Mouse (Mus musculus) MEL (cell line): ENCODE measurements around the gene Rassf6. TPM values are rescaled to one million over a fixed set of nuclear protein-coding genes. Genes with fewer than 3 reads are reported as not detected.

ENCODE experiments used
- DNase-seq: peaks from one replicate; pipeline ENCODE4 v3.0.0; 2011; ENCODE audit warnings: low read depth, low spot score
- H3K27ac ChIP-seq: 2 replicates; pipeline ENCODE4 v1.5.1; 2012; ENCODE audit warnings: low read depth, mild to moderate bottlenecking, control low read depth, low read length, moderate library complexity; ENCODE audit not compliant: control insufficient read depth
- H3K27me3 ChIP-seq, 2 experiments: fragments of 150-350 bp in 1 of 2; sonication (generic) in 1 of 2; 2 replicates each; pipeline ENCODE4 v1.6.1; 2012; ENCODE audit warnings: low read length in 2 of 2, mild to moderate bottlenecking in 2 of 2, improper control_type of control experiment in 1 of 2, moderate library complexity in 1 of 2; ENCODE audit not compliant: insufficient read depth in 2 of 2, control insufficient read depth in 1 of 2
- H3K36me3 ChIP-seq, 2 experiments: 2 replicates each; pipeline ENCODE4 v1.6.1; 2012 to 2014; ENCODE audit warnings: low read length in 2 of 2, improper control_type of control experiment in 1 of 2, inconsistent platforms in 1 of 2, mild to moderate bottlenecking in 1 of 2; ENCODE audit not compliant: insufficient read depth in 2 of 2, control insufficient read depth in 1 of 2
- H3K4me1 ChIP-seq, 2 experiments: fragments of 150-350 bp in 1 of 2; sonication (generic) in 1 of 2; 2 replicates each; pipeline ENCODE4 v1.6.1; 2012; ENCODE audit warnings: low read length in 2 of 2, improper control_type of control experiment in 1 of 2, mild to moderate bottlenecking in 1 of 2; ENCODE audit not compliant: insufficient read depth in 2 of 2, control insufficient read depth in 1 of 2
- H3K4me3 ChIP-seq, 2 experiments: fragments of 150-350 bp in 1 of 2; sonication (generic) in 1 of 2; 2 replicates each; pipeline ENCODE4 v1.5.1; 2012; ENCODE audit warnings: low read depth in 2 of 2, low read length in 2 of 2, mild to moderate bottlenecking in 2 of 2, moderate library complexity in 2 of 2, control low read depth in 1 of 2, improper control_type of control experiment in 1 of 2; ENCODE audit not compliant: control insufficient read depth in 1 of 2, insufficient read depth in 1 of 2
- H3K79me2 ChIP-seq: 2 replicates; pipeline ENCODE4 v1.6.1; 2012; ENCODE audit warnings: mild to moderate bottlenecking, low read length, moderate library complexity; ENCODE audit not compliant: control insufficient read depth, poor library complexity, insufficient read depth
- H3K9ac ChIP-seq: 2 replicates; pipeline ENCODE4 v1.6.1; 2012; ENCODE audit warnings: low read depth, mild to moderate bottlenecking, control low read depth, low read length, moderate library complexity; ENCODE audit not compliant: control insufficient read depth, poor library complexity, severe bottlenecking
- H3K9me3 ChIP-seq: fragments of 150-350 bp; sonication (generic); replicated peaks from 2 replicates; pipeline ENCODE4 v1.6.1; 2012; ENCODE audit warnings: mild to moderate bottlenecking, low read length, improper control_type of control experiment, moderate library complexity; ENCODE audit not compliant: insufficient read depth
- BHLHE40 ChIP-seq: IDR thresholded peaks from 2 replicates; pipeline ENCODE4 v1.6.1; 2012; ENCODE audit warnings: low read depth, mild to moderate bottlenecking, inconsistent platforms, low read length, improper control_type of control experiment, borderline replicate concordance
- CTCF ChIP-seq, 3 experiments: IDR thresholded peaks in 2 of 3; conservative IDR thresholded peaks in 1 of 3; 2 replicates each; pipeline ENCODE4 v1.5.1; 2011 to 2012; ENCODE audit warnings: low read length in 3 of 3, low read depth in 2 of 3, mild to moderate bottlenecking in 2 of 3, improper control_type of control experiment in 1 of 3, inconsistent platforms in 1 of 3, mixed read lengths in 1 of 3, moderate library complexity in 1 of 3; ENCODE audit not compliant: control insufficient read depth in 1 of 3, insufficient read depth in 1 of 3, poor library complexity in 1 of 3, severe bottlenecking in 1 of 3
- ELF1 ChIP-seq: IDR thresholded peaks from 2 replicates; pipeline ENCODE4 v1.6.1; 2014; ENCODE audit warnings: low read depth, mild to moderate bottlenecking, inconsistent platforms, low read length, improper control_type of control experiment, moderate library complexity
- ETS1 ChIP-seq: IDR thresholded peaks from 2 replicates; pipeline ENCODE4 v1.6.1; 2012; ENCODE audit warnings: low read depth, mild to moderate bottlenecking, inconsistent platforms, low read length, improper control_type of control experiment, moderate library complexity
- GABPA ChIP-seq: IDR thresholded peaks from 2 replicates; pipeline ENCODE4 v1.6.1; 2012; ENCODE audit warnings: low read depth, mild to moderate bottlenecking, inconsistent platforms, low read length, improper control_type of control experiment, moderate library complexity
- GATA1 ChIP-seq: IDR thresholded peaks from 2 replicates; pipeline ENCODE4 v1.6.1; 2011; ENCODE audit warnings: low read depth, low read length, improper control_type of control experiment
- HCFC1 ChIP-seq: IDR thresholded peaks from 2 replicates; pipeline ENCODE4 v1.6.1; 2012; ENCODE audit warnings: low read depth, mild to moderate bottlenecking, inconsistent platforms, low read length, improper control_type of control experiment, moderate library complexity
- JUND ChIP-seq: IDR thresholded peaks from 2 replicates; pipeline ENCODE4 v1.6.1; 2011; ENCODE audit warnings: low read depth, mild to moderate bottlenecking, improper control_type of control experiment, low read length
- MAFK ChIP-seq: IDR thresholded peaks from 2 replicates; pipeline ENCODE4 v1.6.1; 2011; ENCODE audit warnings: low read depth, mild to moderate bottlenecking, low read length, improper control_type of control experiment, borderline replicate concordance
- MEF2A ChIP-seq: IDR thresholded peaks from 2 replicates; pipeline ENCODE4 v1.6.1; 2014; ENCODE audit warnings: low read depth, mild to moderate bottlenecking, inconsistent platforms, low read length, improper control_type of control experiment; ENCODE audit not compliant: poor library complexity, insufficient replicate concordance, severe bottlenecking; ENCODE audit errors: extremely low read depth
- NRF1 ChIP-seq: IDR thresholded peaks from 2 replicates; pipeline ENCODE4 v1.6.1; 2014; ENCODE audit warnings: low read depth, mild to moderate bottlenecking, inconsistent platforms, low read length, improper control_type of control experiment, moderate library complexity; ENCODE audit not compliant: poor library complexity, insufficient read depth, severe bottlenecking
- POLR2AphosphoS2 ChIP-seq: IDR thresholded peaks from 2 replicates; pipeline ENCODE4 v1.6.1; 2011; ENCODE audit warnings: low read length, improper control_type of control experiment
- RAD21 ChIP-seq: IDR thresholded peaks from 2 replicates; pipeline ENCODE4 v1.6.1; 2011; ENCODE audit warnings: mild to moderate bottlenecking, low read depth, low read length, improper control_type of control experiment
- SIN3A ChIP-seq: IDR thresholded peaks from 2 replicates; pipeline ENCODE4 v1.6.1; 2012; ENCODE audit warnings: low read length, improper control_type of control experiment, inconsistent platforms
- SMC3 ChIP-seq: IDR thresholded peaks from 2 replicates; pipeline ENCODE4 v1.6.1; 2011; ENCODE audit warnings: low read depth, low read length, improper control_type of control experiment
- TAL1 ChIP-seq: IDR thresholded peaks from 2 replicates; pipeline ENCODE4 v1.6.1; 2012; ENCODE audit warnings: mild to moderate bottlenecking, inconsistent platforms, low read length, moderate library complexity, mixed read lengths
- TBP ChIP-seq: IDR thresholded peaks from 2 replicates; pipeline ENCODE4 v1.8.0; 2011; ENCODE audit warnings: low read depth, low read length, improper control_type of control experiment
- TCF12 ChIP-seq: IDR thresholded peaks from 2 replicates; pipeline ENCODE4 v1.6.1; 2014; ENCODE audit warnings: low read depth, mild to moderate bottlenecking, inconsistent platforms, low read length, improper control_type of control experiment, moderate library complexity
- UBTF ChIP-seq: IDR thresholded peaks from 2 replicates; pipeline ENCODE4 v1.6.1; 2012; ENCODE audit warnings: low read depth, mild to moderate bottlenecking, inconsistent platforms, low read length, improper control_type of control experiment, moderate library complexity, borderline replicate concordance; ENCODE audit not compliant: insufficient read depth
- USF1 ChIP-seq: IDR thresholded peaks from 2 replicates; pipeline ENCODE4 v1.6.1; 2014; ENCODE audit warnings: low read depth, mild to moderate bottlenecking, inconsistent platforms, low read length, improper control_type of control experiment, moderate library complexity
- USF2 ChIP-seq, 2 experiments: IDR thresholded peaks; 2 replicates each; pipeline ENCODE4 v1.6.1; 2011 to 2012; ENCODE audit warnings: improper control_type of control experiment in 2 of 2, low read length in 2 of 2, borderline replicate concordance in 1 of 2, inconsistent platforms in 1 of 2, low read depth in 1 of 2, mild to moderate bottlenecking in 1 of 2; ENCODE audit not compliant: insufficient read depth in 1 of 2
- ZC3H11A ChIP-seq: IDR thresholded peaks from 2 replicates; pipeline ENCODE4 v1.6.1; 2012; ENCODE audit warnings: low read depth, mild to moderate bottlenecking, inconsistent platforms, low read length, improper control_type of control experiment
- ZMIZ1 ChIP-seq: IDR thresholded peaks from 2 replicates; pipeline ENCODE4 v1.6.1; 2012; ENCODE audit warnings: low read depth, mild to moderate bottlenecking, inconsistent platforms, low read length, improper control_type of control experiment, moderate library complexity
- ZNF384 ChIP-seq: IDR thresholded peaks from 2 replicates; pipeline ENCODE4 v1.6.1; 2012; ENCODE audit warnings: low read depth, mild to moderate bottlenecking, inconsistent platforms, low read length, improper control_type of control experiment
- polyA plus RNA-seq, 2 experiments: library from polyadenylated mRNA; stranded (reverse) in 1 of 2; unstranded in 1 of 2; fragments of >175 nt in 1 of 2; fragments of >200 nt in 1 of 2; gene quantifications; 2 replicates each; pipeline versions ENCODE4 v1.2.1 to v1.2.4; 2012; ENCODE audit warnings: low replicate concordance in 2 of 2, low read depth in 1 of 2; ENCODE audit not compliant: insufficient read length in 2 of 2, insufficient read depth in 1 of 2, missing spikeins in 1 of 2
- total RNA-seq: library from RNA; depleted of rRNA; stranded (reverse); fragments of 300-350 nt; gene quantifications from 2 replicates; pipeline ENCODE4 v1.2.3, GENCODE M21; 2012

Rassf6 gene
- total and polyA plus RNA-seq, 3 experiments = 0.39 TPM; not detected in 2

DNA sequence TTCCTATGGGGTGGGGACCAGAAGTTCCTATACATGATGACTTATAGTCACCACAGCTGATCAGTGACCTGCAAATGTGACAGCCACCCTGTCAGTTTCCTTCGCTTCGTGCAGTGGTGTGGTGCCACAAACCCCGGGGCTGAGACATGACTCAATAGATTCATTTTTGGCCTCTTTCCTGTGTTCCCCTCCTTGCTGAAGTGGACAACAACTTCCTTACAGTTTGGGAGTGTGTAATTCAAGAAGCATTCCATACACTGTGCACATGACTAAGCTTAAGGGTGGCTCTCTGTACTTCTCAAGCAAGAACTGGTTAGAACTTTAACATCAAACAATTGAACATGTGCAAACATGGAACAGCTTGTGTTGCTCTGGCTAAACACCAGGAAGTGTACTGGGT is 29.1 kb downstream of the Rassf6 start (continued):
- TF ChIP-seq POLR2AphosphoS2 = no peak

GRCm38 (mm10) chr5:90608906-90609305 is 31.6 kb downstream of the Rassf6 start:
- H3K27me3 ChIP-seq = no peaks in the 10 kb centered on the region
- no peaks in the 10 kb centered on the region for H3K36me3 ChIP-seq
- H3K4me3 ChIP-seq = no peak overlapping the region
- H3K9me3 ChIP-seq = no peaks in the 10 kb centered on the region
- no peaks in the 10 kb centered on the region for H3K4me1 ChIP-seq
- H3K27ac ChIP-seq = no peak overlapping the region
- no peaks in the 10 kb centered on the region for H3K79me2 ChIP-seq
- H3K9ac ChIP-seq = no peak overlapping the region
- DNase-seq = no peak
- TF ChIP-seq ZMIZ1 (no peak), SIN3A (no peak), ELF1 (no peak), GATA1 (no peak), TCF12 (no peak), USF1 (no peak), TAL1 (no peak), RAD21 (no peak), ETS1 (no peak), UBTF (no peak)

DNA sequence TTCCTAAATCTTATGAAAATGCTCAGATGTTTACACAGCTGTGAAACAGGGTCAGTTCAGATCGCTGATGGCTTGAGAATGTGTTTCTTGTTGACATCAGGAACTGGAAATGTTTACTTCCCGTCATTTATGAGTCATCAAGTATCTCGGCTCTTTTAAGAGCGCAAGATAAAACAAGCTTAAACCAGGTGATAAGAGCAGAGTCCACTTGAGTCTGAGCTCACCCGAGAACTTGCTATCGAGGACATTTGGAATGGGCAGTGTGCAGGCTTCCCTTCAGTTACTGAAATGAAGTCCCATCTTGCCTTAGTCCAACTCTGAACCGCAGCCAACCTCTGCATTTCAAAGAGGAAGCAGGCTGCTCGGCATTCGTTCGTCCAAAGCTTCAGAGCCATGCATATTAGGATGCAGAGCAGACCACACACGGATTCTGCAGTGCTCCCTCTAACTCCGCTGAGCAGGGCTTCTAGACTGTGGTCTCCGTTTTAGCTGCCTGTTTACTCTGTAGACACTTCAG is 37.0 kb downstream of the Rassf6 start:
- peak; percentile 24 for DNase-seq
- no peaks in the 10 kb centered on the region for H3K4me1 ChIP-seq
- TF ChIP-seq MEF2A (no peak), GATA1 (0 out of 2 replicates have a peak, but pooled peaks have one; percentile 29)
- no peaks in the 10 kb centered on the region for H3K79me2 ChIP-seq
- H3K27ac ChIP-seq = no peak overlapping the region
- no peak overlapping the region for H3K4me3 ChIP-seq
- H3K9me3 ChIP-seq = no peaks in the 10 kb centered on the region
- no peaks in the 10 kb centered on the region for H3K36me3 ChIP-seq
- no peak overlapping the region for H3K9ac ChIP-seq
- H3K27me3 ChIP-seq = no peaks in the 10 kb centered on the region

DNA sequence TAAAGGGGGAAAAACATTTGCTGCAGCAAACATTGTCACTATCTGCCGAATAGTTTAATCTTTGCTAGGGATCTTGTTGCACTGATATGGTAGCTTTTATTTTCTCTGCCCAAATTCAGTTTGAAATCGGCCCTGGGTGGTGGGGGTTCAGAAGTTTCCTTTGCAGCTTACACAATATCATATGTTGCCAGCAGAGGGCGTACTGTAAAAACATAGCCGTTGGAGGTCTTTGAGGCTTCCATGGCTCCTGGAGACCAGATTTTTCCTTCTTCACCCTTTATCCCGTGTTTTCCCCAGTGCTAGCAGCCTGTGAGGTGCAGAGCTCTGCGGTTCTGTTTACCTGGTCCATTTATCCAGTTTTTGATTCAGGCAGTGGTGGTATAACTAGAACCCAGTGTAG is 39.0 kb downstream of the Rassf6 start:
- DNase-seq = peak; percentile 60
- no peaks in the 10 kb centered on the region for H3K9me3 ChIP-seq
- peaks cover 2 to 5% of the 10 kb centered on the region in 2 experiments; a peak in 3 of 4 replicates for H3K4me1 ChIP-seq
- no peaks in the 10 kb centered on the region for H3K27me3 ChIP-seq
- no peak overlapping the region for H3K9ac ChIP-seq
- no peaks in the 10 kb centered on the region for H3K79me2 ChIP-seq
- H3K36me3 ChIP-seq = peaks cover 0 to 5% of the 10 kb centered on the region in 2 experiments; a peak in 2 of 4 replicates
- no peak overlapping the region for H3K27ac ChIP-seq
- H3K4me3 ChIP-seq = no peak overlapping the region
- TF ChIP-seq GABPA (no peak), POLR2AphosphoS2 (no peak), BHLHE40 (no peak), ZNF384 (no peak), NRF1 (no peak), HCFC1 (no peak), JUND (no peak), ZC3H11A (no peak), USF2 (IDR thresholded peaks at IDR 0.05; ENCODE audit: borderline replicate concordance in 1 of 2, insufficient read depth in 1 of 2, low read depth in 1 of 2, low read length in 2 of 2) (no peak), SMC3 (peak; percentile 67), TBP (no peak), CTCF (IDR thresholded peaks at IDR 0.05 in 2 of 3, conservative IDR thresholded peaks at IDR 0.05 in 1 of 3; ENCODE audit: control insufficient read depth in 1 of 3, insufficient read depth in 1 of 3, low read depth in 2 of 3, low read length in 3 of 3, poor library complexity in 1 of 3, severe bottlenecking in 1 of 3) (peak; percentile 45 to 64 (median 49); a peak in 5 of 6 replicates), MAFK (no peak)
